Mouse (Mus musculus): Measurements from ENCODE around the gene Trpv6.

Gene Trpv6

DNA sequence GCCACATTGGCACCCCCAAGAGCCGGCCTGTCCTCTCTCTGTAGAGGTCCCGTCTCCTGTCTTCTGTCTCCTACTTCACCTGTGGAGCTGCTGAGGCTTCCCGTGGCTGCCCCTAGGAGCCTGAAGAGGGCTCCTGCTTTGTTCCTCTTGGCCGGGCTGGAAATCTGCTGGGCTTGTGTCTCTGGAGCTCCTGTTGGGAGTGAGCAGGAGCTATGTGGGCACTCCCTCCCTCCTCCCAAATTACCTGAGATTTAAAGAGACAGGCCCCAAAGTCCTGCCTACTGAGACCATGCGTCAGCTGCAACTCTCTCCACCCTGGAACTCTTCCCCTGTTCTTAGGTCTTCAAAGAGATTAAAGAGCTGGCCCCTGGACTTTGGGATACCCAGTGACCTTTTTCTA lies at the start of gene Trpv6:
Gene Trpv6 (minus strand): TSS at position 228 of the 400 bp plus-strand sequence.
- no peak for DNase-seq (ENCODE audit: low read depth in 1 of 2, low spot score in 2 of 2)

DNA sequence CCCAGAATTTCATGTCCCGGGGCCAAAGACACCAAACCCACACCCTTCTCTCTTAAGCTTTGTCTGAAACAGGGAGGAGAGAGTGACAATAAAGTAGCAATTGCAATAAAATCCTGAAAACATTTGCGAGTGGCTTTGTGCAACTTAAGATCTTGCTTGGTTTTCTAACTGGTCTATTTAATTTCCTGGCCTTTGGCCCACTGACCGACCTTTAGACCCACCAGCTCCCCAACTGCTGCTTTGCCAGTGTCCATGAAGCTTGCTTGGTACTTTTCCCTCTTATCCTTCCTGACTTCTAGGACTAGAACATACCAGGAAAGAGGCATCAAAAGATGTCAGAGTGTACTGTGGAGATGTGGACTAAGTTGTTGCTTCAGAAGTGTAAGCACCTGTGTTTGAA lies 49.4 kb upstream of the Trpv6 start:
- no peak for DNase-seq (ENCODE audit: low read depth in 1 of 2, low spot score in 2 of 2)

DNA sequence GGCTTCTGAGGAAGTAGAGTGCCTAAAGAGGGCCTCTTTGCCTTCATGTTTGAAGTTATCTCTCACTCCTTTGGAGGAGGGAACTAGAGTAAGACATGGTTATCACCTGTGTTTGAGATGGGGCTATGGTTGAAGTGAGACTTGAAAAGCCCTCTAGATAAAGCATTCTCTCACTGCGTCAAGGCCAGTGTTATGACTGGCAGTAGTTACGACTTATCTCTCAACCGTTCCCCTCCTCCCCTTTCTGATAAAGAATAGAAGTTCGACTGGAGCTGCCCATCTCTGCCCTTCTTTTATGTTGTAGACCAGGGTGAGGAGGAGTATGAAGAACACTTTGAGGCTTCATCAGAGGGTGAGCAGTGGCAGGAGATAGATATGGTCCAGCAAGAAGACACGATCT lies 48.7 kb upstream of the Trpv6 start:
- no peak for DNase-seq (ENCODE audit: low read depth in 1 of 2, low spot score in 2 of 2)

DNA sequence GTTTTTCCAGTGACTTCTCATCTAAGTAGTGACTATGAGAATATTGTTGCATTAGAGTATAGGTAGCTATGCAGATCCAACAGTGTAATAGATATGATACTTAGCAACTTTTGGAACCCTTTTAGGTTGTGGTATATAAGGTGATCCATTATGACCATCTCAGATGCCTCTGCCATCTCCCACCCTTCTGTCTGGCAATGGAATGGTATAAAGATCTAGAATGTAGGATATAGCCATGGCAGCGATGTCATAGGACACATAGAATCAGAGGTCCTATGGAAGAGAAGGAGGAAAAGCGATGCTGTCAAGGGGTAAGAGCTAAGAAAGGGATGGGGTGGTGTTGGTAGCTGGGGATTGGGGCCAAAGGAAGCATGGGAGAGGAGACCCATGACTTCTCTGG lies 47.9 kb upstream of the Trpv6 start, which contains the start of gene Llcfc1:
Gene Llcfc1 (plus strand): TSS at position 301 of the 400 bp plus-strand sequence.
- DNase-seq (ENCODE audit: low read depth in 1 of 2, low spot score in 2 of 2), result no peak

DNA sequence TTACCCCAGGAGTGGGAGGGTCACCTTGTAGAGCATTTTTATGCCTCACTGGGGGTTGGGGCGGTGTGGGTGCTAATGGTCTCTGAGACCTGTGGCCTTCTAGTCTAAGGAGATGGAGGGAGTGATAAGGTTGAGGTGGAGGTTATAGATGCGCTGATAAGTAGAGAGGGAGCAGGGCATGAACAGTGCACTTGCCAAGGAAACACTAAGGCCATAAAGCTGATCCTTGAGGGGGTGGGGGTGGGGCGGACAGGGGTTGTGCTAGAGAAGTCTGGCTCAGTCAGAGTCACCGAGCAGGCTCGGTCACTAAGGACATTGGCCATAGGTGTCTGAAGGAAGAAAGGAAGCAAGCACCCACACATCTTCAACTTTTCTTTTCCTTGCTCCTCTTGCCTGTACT lies 45.5 kb upstream of the Trpv6 start:
- no peak for DNase-seq (ENCODE audit: low read depth in 1 of 2, low spot score in 2 of 2)

DNA sequence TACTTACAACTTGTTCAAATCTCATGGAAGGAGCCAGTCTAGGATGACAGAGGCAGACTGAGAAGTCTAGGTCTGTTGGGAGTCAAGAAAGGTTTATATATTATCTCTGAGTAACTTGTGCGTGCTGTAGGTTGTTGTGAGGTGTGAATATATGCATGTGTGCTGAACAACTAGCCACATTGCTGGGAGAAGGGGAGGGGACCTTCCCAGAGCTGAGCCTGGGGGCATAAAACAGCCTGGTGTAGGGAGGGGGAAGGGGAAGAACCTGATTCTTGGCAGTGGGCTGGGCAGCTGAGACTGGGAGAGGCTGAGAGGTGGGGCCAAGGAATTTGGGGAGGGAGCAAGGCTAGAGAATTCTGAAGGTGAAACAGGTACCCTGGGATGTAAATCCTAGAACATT lies 44.5 kb upstream of the Trpv6 start, which contains the start of gene Trpv5:
Gene Trpv5 (minus strand): TSS at position 101 of the 400 bp plus-strand sequence.
- DNase-seq (ENCODE audit: low read depth in 1 of 2, low spot score in 2 of 2), result no peak

DNA sequence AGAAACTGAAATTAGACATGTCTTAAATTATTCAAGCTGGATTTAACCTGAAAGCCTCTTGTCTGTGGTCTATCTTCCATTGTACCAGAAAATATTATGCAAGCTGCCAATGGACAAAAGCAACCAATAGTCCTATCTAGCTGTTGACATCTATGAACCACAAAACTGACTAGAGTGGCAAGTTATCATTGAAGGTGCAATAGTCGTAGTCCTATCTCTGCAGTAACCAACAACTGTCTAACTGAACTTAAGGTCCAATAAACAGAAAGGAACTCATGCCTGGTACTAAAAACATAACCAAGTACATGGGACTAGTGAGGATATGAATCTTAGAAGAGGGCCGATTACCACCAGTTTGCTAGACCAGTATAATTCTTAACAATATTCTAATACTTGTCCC lies 40.3 kb upstream of the Trpv6 start:
- DNase-seq (ENCODE audit: low read depth in 1 of 2, low spot score in 2 of 2), result no peak

DNA sequence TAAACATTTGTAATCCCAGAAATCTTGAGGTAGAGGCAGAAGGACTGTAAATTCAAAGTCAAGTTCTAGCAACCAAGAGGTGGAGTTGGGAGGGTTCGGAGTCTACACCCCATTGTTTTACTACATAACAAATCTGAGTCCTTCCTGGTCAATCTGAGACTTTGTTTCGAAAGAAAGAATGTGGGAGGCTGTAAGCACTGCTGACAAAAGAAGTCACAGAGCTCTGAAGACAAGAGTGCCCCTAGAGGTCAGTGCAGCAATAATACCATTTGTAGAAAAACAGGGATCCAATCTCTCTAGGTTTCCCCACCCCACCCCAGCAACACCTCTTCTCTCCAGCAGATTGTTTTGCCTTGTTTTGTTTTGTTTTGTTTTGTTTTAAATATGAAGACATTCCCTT lies 26.1 kb upstream of the Trpv6 start:
- DNase-seq (ENCODE audit: low read depth in 1 of 2, low spot score in 2 of 2), result no peak

DNA sequence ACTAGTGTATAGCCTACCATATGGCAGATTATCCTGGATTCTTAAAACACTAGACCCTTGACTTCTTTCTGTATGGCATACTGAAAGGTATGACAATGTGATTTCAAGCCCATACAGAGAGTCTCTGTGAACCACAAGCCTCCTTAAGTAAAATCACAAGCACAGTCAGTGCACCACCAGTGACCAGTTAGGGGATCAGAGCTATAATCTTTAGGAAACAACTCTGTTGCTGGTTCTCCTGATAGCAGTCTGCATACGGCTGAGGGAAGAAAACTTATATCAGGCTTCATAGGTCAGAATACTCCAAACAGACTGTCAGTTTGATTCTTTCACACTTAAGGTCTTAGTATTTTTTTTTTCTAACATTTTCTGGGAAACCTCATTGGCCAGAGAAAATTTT lies 22.3 kb upstream of the Trpv6 start:
- no peak for DNase-seq (ENCODE audit: low read depth in 1 of 2, low spot score in 2 of 2)

DNA sequence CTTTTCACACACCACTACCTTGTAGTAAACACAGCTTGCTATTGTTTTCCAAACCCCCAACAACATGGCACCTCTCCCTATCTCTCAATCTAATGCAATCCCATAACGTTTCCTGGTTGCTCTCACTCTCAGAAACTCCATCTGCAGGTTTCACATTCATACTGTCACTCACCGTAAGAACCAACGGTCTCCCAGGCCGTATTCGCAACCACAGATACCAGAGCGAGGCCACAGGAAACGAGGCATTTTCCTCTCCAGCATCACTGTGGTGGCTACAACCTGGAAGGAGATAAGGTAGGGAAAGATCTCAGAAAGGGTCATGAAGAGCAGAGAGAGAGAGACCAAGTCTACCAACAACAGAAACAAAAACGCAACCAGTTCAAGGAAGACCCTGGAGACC lies 18.4 kb upstream of the Trpv6 start:
- no peak for DNase-seq (ENCODE audit: low read depth in 1 of 2, low spot score in 2 of 2)

DNA sequence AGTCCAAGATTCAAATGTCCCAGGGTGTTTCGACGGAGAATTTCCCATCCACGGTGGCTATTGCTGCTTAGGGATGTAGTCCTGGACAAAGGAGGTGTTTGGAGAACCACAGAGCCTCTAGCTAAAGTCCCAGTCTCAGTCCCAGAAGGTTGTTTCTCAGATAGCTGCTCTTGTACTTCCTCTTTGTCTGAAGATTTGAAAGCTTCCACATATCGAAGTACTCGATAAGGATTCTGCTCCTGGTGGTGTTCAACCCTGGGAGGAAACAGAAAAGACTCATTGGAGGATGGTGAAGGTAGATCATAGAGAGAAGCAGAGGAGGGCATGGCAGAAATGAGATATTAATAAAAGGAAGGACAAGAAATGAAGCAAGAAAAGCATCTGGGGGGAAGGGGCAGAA lies 17.0 kb upstream of the Trpv6 start:
- DNase-seq (ENCODE audit: low read depth in 1 of 2, low spot score in 2 of 2), result no peak

DNA sequence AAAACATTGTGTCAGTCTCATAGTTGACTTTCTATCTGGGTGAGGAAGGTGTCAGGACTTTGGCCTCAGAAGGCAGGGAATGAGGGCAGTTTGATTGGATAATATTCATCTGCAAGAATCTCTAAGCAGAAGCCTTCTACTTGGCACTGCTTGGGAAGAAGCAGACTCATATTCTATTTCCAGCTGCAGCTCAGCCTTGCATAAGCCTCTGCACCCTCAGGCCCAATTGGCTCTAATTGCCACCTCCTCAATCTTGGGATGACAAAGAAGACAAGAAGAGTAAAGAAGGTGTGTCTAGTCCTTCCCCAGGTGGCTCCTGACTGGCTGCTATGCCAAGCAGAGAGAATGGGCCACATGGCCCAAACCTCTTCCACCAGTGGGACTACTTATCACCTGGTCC lies 10.5 kb upstream of the Trpv6 start:
- DNase-seq (ENCODE audit: low read depth in 1 of 2, low spot score in 2 of 2), result no peak

DNA sequence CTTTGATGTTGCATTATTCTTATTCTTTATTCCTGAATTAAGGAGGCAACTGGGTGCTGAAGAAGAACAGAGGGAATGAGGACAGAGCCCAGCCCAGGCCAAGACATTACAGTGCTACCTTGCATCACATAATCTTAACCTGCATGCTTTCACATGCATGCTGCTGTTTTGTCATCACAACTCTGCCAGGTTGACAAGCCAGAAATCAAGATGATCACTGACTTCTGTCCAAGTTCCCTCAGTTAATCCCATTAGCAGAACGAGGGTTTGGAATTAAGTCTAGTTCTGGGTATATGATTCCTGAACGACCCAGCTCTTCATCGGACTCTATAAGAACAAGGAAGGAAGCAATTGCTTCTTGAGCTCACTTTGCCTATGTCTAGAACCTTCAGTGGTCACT lies 10.0 kb upstream of the Trpv6 start:
- no peak for DNase-seq (ENCODE audit: low read depth in 1 of 2, low spot score in 2 of 2)

DNA sequence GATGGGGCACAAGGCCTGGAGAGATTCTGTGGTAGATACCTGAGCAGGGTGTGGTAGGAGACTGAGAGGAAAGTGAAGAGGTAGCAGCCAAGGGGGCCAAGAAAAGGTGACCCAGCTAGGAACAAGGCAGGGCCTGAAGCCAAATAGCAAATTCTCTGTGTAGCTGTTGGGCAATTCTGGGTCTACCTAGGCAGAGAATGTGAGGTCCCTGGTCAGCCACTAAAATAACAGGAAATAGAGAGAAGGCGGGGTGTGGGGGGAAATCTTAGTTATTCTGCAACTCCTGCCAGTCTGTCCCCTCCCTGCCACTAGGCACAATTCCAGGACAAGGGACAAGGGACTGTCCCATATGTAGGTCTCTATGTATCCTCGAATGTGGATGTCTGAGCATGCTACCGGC lies 7.0 kb upstream of the Trpv6 start:
- no peak for DNase-seq (ENCODE audit: low read depth in 1 of 2, low spot score in 2 of 2)

DNA sequence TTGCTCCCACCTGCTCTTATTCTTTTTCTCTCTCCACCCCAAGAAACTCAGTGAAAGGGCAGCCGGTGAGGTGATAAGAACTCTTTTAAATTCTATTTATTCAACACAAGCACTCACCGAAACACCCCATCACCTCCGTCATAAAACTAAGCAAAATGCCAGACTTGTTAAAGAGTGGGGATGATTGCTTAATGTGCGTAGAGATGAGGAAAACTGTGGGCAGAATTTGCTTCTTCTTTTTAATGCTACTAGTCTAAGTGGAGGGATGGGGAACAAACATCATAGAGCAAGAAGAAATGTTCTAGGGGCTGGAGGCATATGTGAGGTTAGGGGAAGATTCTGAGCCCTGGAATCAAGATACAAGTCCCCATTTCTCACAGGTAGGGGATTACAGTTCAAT lies 6.6 kb upstream of the Trpv6 start:
- no peak for DNase-seq (ENCODE audit: low read depth in 1 of 2, low spot score in 2 of 2)

DNA sequence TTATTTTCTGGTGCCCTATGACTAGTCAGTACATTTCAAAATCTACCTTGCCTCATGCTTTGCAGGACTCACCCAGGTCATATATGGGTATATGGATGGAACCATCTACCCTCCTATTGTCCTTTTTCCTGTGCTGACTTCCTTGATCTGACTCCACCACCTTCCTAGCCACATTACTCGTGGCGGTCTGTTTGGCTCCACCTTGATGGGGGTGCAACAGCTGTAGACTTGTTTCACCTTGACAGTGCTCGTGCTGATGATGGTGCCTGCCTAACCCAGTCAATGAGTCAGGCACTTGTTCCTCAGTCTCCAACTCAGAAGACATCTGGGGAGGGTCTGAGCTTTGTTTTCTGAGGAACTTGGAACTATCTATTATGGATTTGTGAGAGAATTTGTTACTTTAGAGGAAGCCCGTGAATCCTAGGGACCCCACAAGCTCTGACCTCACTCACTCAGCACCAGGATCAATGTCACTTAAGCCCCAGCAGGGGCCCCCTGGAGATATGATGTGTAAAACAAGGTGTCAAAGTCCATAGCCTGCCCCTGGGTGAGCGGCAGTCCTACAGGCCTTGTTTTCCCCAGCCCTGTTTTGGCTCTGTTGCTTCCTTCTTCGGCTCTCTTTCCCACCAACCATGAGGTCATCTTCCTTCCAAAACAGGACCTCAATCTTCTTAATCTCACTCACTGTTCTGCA lies 5.1 kb upstream of the Trpv6 start:
- DNase-seq (ENCODE audit: low read depth in 1 of 2, low spot score in 2 of 2), result no peak

DNA sequence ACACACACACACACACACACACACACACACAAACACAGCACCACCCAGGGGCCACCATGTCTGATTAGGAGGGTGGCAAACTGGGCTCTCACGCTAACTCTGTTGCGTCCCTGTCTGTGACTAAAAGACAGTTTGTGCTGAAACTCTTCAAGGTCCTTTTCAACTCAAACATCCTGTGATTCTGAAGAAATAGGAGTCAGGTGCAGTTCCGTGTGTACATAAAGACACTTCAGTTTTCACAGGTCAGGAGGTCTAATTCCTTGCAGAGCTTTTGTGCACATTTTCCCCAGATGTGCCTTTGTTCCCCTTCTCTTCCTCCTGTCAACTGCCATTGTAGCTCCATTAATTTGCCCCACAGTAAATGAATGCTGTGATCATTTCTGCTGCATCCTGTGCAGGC lies 4.2 kb upstream of the Trpv6 start:
- no peak for DNase-seq (ENCODE audit: low read depth in 1 of 2, low spot score in 2 of 2)

DNA sequence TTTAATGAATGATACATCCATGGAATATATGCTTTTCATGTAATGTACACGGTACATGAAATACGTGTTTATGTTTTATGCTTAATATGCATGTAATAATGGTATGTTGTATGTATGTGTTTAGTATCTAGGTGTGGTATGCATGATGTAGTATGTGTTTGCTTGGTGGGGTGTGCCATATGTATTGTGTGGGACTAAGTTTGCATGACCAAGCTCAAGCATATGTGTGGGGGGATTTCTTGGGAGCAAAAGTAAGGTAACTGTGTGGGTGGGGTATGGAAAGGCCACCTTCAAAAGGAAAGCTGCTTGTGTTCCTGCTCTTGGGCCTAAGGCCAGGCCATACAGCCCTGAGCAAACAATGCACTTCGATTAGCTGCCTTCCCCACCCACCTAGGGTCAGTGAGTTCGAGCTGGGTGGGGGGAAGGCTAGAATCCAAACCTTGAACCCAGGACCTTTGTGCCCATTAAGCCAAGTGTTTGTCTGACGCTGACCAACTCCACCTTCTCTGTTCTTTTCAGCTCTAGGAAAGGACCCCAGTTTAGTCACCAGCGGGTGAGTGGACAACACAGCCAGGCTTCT lies 1.8 kb upstream of the Trpv6 start:
- no peak for DNase-seq (ENCODE audit: low read depth in 1 of 2, low spot score in 2 of 2)

DNA sequence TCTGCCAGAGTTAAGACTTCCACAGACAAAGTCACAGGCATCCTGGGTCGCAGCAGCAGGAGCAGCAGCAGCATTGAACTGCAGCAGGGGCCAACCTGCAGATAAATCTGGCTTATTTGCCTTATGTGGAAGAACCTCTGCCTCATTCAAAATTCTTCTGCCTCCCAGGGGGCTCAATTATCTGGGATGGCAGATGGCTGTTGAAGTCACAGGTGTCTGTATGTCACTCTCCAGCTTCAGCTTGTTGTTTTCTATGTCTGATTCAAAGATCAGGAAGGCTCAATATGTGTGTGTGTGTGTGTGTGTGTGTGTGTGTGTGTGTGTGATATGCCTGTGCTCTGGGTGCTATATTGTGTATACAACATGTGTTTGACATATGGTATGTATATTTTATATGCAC lies 1.2 kb upstream of the Trpv6 start:
- DNase-seq (ENCODE audit: low read depth in 1 of 2, low spot score in 2 of 2), result no peak

DNA sequence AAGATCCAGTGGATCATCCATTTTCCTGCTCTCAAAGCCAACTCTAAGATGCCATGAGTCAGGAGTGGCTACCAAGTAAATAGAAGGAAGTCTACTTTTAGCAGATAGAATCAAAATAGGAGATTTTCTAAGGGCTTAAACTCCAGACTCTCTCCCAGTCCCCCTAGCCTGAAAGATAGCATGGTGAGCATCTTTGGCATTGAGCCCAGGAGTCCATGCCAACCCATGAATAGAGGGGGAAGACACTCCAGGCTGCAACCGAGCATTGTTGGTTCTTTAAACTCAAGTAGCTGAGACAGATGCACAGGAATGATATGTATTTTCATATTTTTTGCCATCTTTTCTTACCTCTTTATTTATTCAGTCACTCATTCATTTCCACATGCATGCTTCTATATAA lies 994 bp downstream of the Trpv6 start:
- no peak for DNase-seq (ENCODE audit: low read depth in 1 of 2, low spot score in 2 of 2)

DNA sequence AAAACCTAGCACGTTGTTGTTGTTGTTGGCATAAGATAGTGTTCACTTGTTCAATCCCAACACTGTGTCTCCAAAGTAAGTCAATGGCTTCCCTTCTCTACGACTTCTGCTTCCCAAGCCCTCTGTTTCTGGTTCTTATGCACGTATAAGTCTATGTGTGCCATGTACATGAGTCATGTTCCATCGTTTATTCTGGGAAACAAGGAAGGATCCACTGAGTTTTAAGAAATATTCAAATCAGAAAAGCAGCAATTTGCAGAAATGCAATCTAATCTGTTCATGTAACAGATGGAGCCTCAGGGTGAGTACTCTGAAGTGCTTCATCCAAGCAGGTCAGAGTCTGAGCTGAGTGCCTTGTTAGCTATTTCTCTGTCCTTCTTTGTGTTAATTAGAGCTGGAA lies 4.7 kb downstream of the Trpv6 start:
- DNase-seq (ENCODE audit: low read depth in 1 of 2, low spot score in 2 of 2), result no peak

DNA sequence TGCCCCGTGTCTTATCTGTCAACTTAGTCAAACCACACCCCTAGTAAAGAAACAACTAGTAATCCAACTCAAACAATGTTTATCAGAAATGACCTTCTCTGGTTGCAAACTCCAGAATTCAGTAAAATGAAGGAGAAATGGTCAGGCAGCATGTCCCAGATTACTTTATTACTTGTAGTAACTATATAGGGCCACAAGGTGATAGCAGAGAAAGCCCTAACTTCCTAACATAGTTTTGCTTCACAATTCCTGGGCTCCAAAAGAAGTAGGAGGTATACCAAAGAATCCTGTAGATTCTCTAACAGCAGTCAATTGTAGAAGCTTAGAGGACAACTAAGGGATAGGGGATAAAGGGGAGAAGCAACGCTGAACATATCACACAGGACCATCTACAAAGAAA lies 5.4 kb downstream of the Trpv6 start:
- DNase-seq (ENCODE audit: low read depth in 1 of 2, low spot score in 2 of 2), result no peak

DNA sequence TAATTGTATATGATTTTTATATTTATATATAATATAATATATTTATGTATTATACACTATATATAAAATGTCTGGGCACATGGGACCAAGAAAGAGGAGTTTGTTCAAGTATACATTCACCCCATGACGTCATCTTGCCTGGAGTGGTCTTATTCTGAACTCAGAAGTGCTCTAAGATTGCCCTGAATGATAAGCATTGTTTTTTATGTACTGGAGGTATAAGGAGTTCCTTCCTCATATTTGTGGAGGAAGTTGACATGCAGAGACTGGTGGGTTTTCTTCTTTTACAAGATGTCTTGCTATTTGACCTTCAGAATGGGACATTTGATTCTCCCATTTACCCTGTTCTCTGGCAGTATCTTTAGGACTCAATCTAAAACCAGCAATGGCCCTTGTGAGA lies 8.0 kb downstream of the Trpv6 start:
- no peak for DNase-seq (ENCODE audit: low read depth in 1 of 2, low spot score in 2 of 2)
